Mouse (Mus musculus) gastrocnemius, adult 2 months (tissue): ENCODE results near the gene Vmn2r78. TPM values are rescaled to one million over a fixed set of nuclear protein-coding genes. Genes with fewer than 3 reads are reported as not detected.
"Not testable (repeated sequence)": the region's sequence is repeated elsewhere in the genome, so short reads cannot be mapped to it uniquely, and the experiment has no call there.

ENCODE experiments used
- DNase-seq: peaks from one replicate; pipeline ENCODE4 v3.0.0; 2022
- H3K27ac ChIP-seq: fragments of 200-600 bp; 2 replicates; pipeline ENCODE4 v1.8.1; 2022; ENCODE audit warnings: mild to moderate bottlenecking
- H3K4me3 ChIP-seq: fragments of 200-600 bp; 2 replicates; pipeline ENCODE4 v1.8.1; 2022; ENCODE audit warnings: mild to moderate bottlenecking, moderate library complexity
- CTCF ChIP-seq: fragments of 200-600 bp; IDR thresholded peaks from 2 replicates; pipeline ENCODE4 v1.8.1; 2022; ENCODE audit warnings: antibody characterized with exemption, mild to moderate bottlenecking, moderate library complexity
- intact Hi-C: fragments of 180-260 bp; cut with DNase I; formaldehyde crosslinking; loops from one replicate; pipeline ENCODE4 v1.15.1; 2025
- long read RNA-seq, 2 experiments: library from polyadenylated mRNA; stranded (forward); transcript quantifications; one replicate each; pipeline ENCODE4 v2.0.0; 2021
- total RNA-seq, 2 experiments: library from RNA; stranded (reverse); gene quantifications; 2 replicates each; pipeline ENCODE4 v1.2.3; 2021

The Vmn2r78 gene
- not detected for total RNA-seq
- long read RNA-seq, experiment 1, result 0 reads
- long read RNA-seq, experiment 2, result 0 reads

- H3K4me3 ChIP-seq, DNase-seq, intact Hi-C loops, H3K27ac ChIP-seq: not testable (repeated sequence)
These were observed at the start of gene Vmn2r78 for GRCm38 (mm10) chr7:86914794-86915193. Vmn2r78 (plus strand) TSS chr7:86915094.

GRCm38 (mm10) chr7:86889470-86890469 is 25.1 kb upstream of the Vmn2r78 start:
- Histone ChIP-seq H3K27ac (no peak overlapping the region), H3K4me3 (no peak overlapping the region)
- no peak for DNase-seq
- no peak for TF ChIP-seq CTCF
- intact Hi-C loops, result no loop called here

- intact Hi-C loops, result no loop called here
- no peak for TF ChIP-seq CTCF
- no peak for DNase-seq
- Histone ChIP-seq H3K4me3 (no peak overlapping the region), H3K27ac (no peak overlapping the region)
These were observed 22.4 kb downstream of the Vmn2r78 start for GRCm38 (mm10) chr7:86937288-86937687.

- no peak overlapping the region for H3K4me3 ChIP-seq
- TF ChIP-seq CTCF, result no peak
- H3K27ac ChIP-seq, result no peak overlapping the region
- no peak for DNase-seq
- intact Hi-C loops, result no loop called here
These were observed 79.8 kb downstream of the Vmn2r78 start for GRCm38 (mm10) chr7:86994700-86995099.

- H3K27ac ChIP-seq, H3K4me3 ChIP-seq, DNase-seq, intact Hi-C loops: not testable (repeated sequence)
These were observed 80.9 kb downstream of the Vmn2r78 start, which contains the start of gene Vmn2r79 for GRCm38 (mm10) chr7:86995815-86996214. Vmn2r79 (plus strand) TSS chr7:86996115.

Other genes with a start within 250 kb of the Vmn2r78 start
- not detected for gene Olfr292, start 226.8 kb upstream of the Vmn2r78 start, total RNA-seq
- gene Folh1, start 139.2 kb upstream of the Vmn2r78 start, total RNA-seq, result under 1 TPM; 0.11 to 0.18 TPM
- gene Vmn2r77, start 120.1 kb upstream of the Vmn2r78 start, total RNA-seq, result not detected
- gene Vmn2r79, start 81.0 kb downstream of the Vmn2r78 start, total RNA-seq, result under 1 TPM in 1 of 2 experiments, not detected in 1; 0.03 TPM